Mouse (Mus musculus) C3H10T1/2 (cell line): Measurements from ENCODE around the gene Kif5c. TPM values are rescaled to one million over a fixed set of nuclear protein-coding genes. Genes with fewer than 3 reads are reported as not detected.

Experiments used
- polyA plus RNA-seq, 2 experiments: library from polyadenylated mRNA; unstranded; fragments of >200 nt; fragmentation: generic; extraction: Trizol; gene quantifications; one replicate each; pipeline ENCODE4 v1.2.1; 2012; ENCODE audit warnings: missing spikeins in 2 of 2

The Kif5c gene
- under 1 TPM; 0.08 to 0.92 TPM for polyA plus RNA-seq

GRCm38 (mm10) chr2:49618829-49619718 lies at the start of gene Kif5c:
TSS of gene Kif5c (plus strand) at chr2:49619298.

GRCm38 (mm10) chr2:49787376-49788050 lies 168.4 kb downstream of the Kif5c start, which contains the start of gene Lypd6b:
TSS of gene Lypd6b (plus strand) at chr2:49787688.

Other genes starting within 250 kb of the Kif5c start
- gene Epc2, start 167.8 kb upstream of the Kif5c start, polyA plus RNA-seq = 1 to 10 TPM in 1 of 2 experiments, under 1 TPM in 1; 0.23 to 2.9 TPM
- not detected for gene Lypd6b, start 168.4 kb downstream of the Kif5c start, polyA plus RNA-seq